Mouse (Mus musculus) limb, embryonic 12.5 days (tissue): ENCODE results near the gene Frmd8. TPM values are rescaled to one million over a fixed set of nuclear protein-coding genes. Genes with fewer than 3 reads are reported as not detected.

Experiments used
- ATAC-seq: fragments of 200-750 bp; cut with Nextera tagmentation; 2 replicates; pipeline ENCODE4 v1.8.0; 2017; ENCODE audit warnings: low read depth, moderate TSS enrichment; ENCODE audit not compliant: insufficient number of reproducible peaks, insufficient read depth, low FRiP score, low TSS enrichment
- H3K27ac ChIP-seq: fragments of 300-500 bp; sonication (generic); 2 replicates; pipeline ENCODE4 v1.5.1; 2016; ENCODE audit warnings: mild to moderate bottlenecking, moderate library complexity
- H3K27me3 ChIP-seq: fragments of 300-500 bp; sonication (generic); 2 replicates; pipeline ENCODE4 v1.6.1; 2016; ENCODE audit warnings: mild to moderate bottlenecking, moderate library complexity
- H3K36me3 ChIP-seq: fragments of 300-500 bp; sonication (generic); 2 replicates; pipeline ENCODE4 v1.6.1; 2016; ENCODE audit warnings: mild to moderate bottlenecking, moderate library complexity
- H3K4me1 ChIP-seq: fragments of 300-500 bp; sonication (generic); replicated peaks from 2 replicates; pipeline ENCODE4 v1.6.1; 2016
- H3K4me2 ChIP-seq: fragments of 300-500 bp; sonication (generic); 2 replicates; pipeline ENCODE4 v1.6.1; 2016; ENCODE audit warnings: mild to moderate bottlenecking, moderate library complexity
- H3K4me3 ChIP-seq: fragments of 300-500 bp; sonication (generic); replicated peaks from 2 replicates; pipeline ENCODE4 v1.5.1; 2016; ENCODE audit warnings: mild to moderate bottlenecking
- H3K9ac ChIP-seq: fragments of 300-500 bp; sonication (generic); replicated peaks from 2 replicates; pipeline ENCODE4 v1.6.1; 2016; ENCODE audit warnings: mild to moderate bottlenecking, moderate library complexity
- H3K9me3 ChIP-seq: fragments of 300-500 bp; sonication (generic); 2 replicates; pipeline ENCODE4 v1.6.1; 2016; ENCODE audit warnings: mild to moderate bottlenecking, moderate library complexity
- WGBS: fragments of 180-500 bp; shearing (Covaris S2); methylation state at CpG from one replicate; pipeline ENCODE4 v1.1.7; 2016; 5-methylcytosine and 5-hydroxymethylcytosine counted together
- polyA plus RNA-seq: library from polyadenylated mRNA; unstranded; fragments of >200 nt; fragmentation: Nextera tagmentation; extraction: Ambion mirVana; gene quantifications from 2 replicates; pipeline ENCODE4 v1.2.1, GENCODE M21; 2016

Frmd8 gene
- polyA plus RNA-seq, 1 experiment from 2014 or later = 41.4 TPM

GRCm38 (mm10) chr19:5836941-5837572, 38.0 kb downstream of the Frmd8 start:
- no peak overlapping the region for H3K4me3 ChIP-seq
- H3K36me3 ChIP-seq = no peaks in the 10 kb centered on the region
- WGBS = 78% methylated on average over 10 of the region's 10 CpGs
- no peaks in the 10 kb centered on the region for H3K9me3 ChIP-seq
- H3K4me1 ChIP-seq = peaks cover 9% of the 10 kb centered on the region; the same call in 1 of the 2 replicates
- H3K27me3 ChIP-seq = no peaks in the 10 kb centered on the region
- H3K9ac ChIP-seq = no peak overlapping the region
- no peak overlapping the region for H3K27ac ChIP-seq
- ATAC-seq = no peak
- H3K4me2 ChIP-seq = no peak overlapping the region

GRCm38 (mm10) chr19:5835922-5836430, 39.1 kb downstream of the Frmd8 start:
- H3K9ac ChIP-seq = 0 out of 2 replicates have a peak overlapping the region, but pooled peaks have one; percentile 0
- no peak overlapping the region for H3K4me3 ChIP-seq
- ATAC-seq = no peak
- H3K4me2 ChIP-seq = no peak overlapping the region
- H3K4me1 ChIP-seq = 0 out of 2 replicates have a peak, but pooled peaks cover 2% of the 10 kb centered on the region
- no peaks in the 10 kb centered on the region for H3K36me3 ChIP-seq
- WGBS = 68% methylated on average over 8 of the region's 8 CpGs
- H3K27me3 ChIP-seq = no peaks in the 10 kb centered on the region
- no peaks in the 10 kb centered on the region for H3K9me3 ChIP-seq
- no peak overlapping the region for H3K27ac ChIP-seq

GRCm38 (mm10) chr19:5835054-5835921, 39.8 kb downstream of the Frmd8 start:
- no peaks in the 10 kb centered on the region for H3K9me3 ChIP-seq
- no peaks in the 10 kb centered on the region for H3K4me1 ChIP-seq
- H3K4me3 ChIP-seq = no peak overlapping the region
- no peaks in the 10 kb centered on the region for H3K27me3 ChIP-seq
- ATAC-seq = no peak
- no peak overlapping the region for H3K4me2 ChIP-seq
- H3K9ac ChIP-seq = no peak overlapping the region
- H3K27ac ChIP-seq = no peak overlapping the region
- 84% methylated on average over 10 of the region's 10 CpGs for WGBS
- H3K36me3 ChIP-seq = no peaks in the 10 kb centered on the region

GRCm38 (mm10) chr19:5834260-5834925, 40.7 kb downstream of the Frmd8 start:
- no peak overlapping the region for H3K4me3 ChIP-seq
- no peaks in the 10 kb centered on the region for H3K9me3 ChIP-seq
- no peak overlapping the region for H3K4me2 ChIP-seq
- no peaks in the 10 kb centered on the region for H3K27me3 ChIP-seq
- ATAC-seq = no peak
- no peak overlapping the region for H3K27ac ChIP-seq
- H3K9ac ChIP-seq = no peak overlapping the region
- 91% methylated on average over 12 of the region's 12 CpGs for WGBS
- no peaks in the 10 kb centered on the region for H3K36me3 ChIP-seq
- H3K4me1 ChIP-seq = no peaks in the 10 kb centered on the region

GRCm38 (mm10) chr19:5833287-5834100, 41.6 kb downstream of the Frmd8 start:
- ATAC-seq = no peak
- Histone ChIP-seq H3K27ac (no peak overlapping the region), H3K27me3 (no peaks in the 10 kb centered on the region), H3K9me3 (no peaks in the 10 kb centered on the region), H3K36me3 (no peaks in the 10 kb centered on the region), H3K4me2 (no peak overlapping the region), H3K4me1 (no peaks in the 10 kb centered on the region), H3K9ac (no peak overlapping the region), H3K4me3 (no peak overlapping the region)
- 91% methylated on average over 10 of the region's 10 CpGs for WGBS

GRCm38 (mm10) chr19:5832326-5832725, 42.7 kb downstream of the Frmd8 start:
- WGBS = 68% methylated on average over 6 of the region's 6 CpGs
- no peak for ATAC-seq
- Histone ChIP-seq H3K27me3 (no peaks in the 10 kb centered on the region), H3K4me1 (no peaks in the 10 kb centered on the region), H3K4me3 (no peak overlapping the region), H3K9me3 (no peaks in the 10 kb centered on the region), H3K4me2 (no peak overlapping the region), H3K27ac (no peak overlapping the region), H3K9ac (no peak overlapping the region), H3K36me3 (no peaks in the 10 kb centered on the region)

DNA sequence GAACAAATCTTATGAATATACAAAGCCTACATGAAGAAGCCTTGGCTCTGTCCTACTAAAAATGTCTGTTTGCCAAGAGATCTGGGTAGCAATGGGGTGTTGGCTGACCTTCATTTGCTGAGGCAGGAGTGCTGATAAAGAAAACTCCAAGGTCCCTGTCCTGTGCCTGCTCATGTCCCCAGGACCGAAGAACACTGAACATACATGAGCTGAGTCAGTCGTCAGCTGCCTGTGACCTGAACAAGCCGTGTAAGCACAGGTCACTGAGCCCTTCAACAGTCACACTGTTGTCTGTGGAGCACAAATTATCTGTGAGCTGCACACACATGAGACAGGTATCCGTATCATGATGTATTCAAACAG, 43.1 kb downstream of the Frmd8 start:
- Histone ChIP-seq H3K4me3 (no peak overlapping the region), H3K9me3 (no peaks in the 10 kb centered on the region), H3K4me1 (no peaks in the 10 kb centered on the region), H3K27ac (no peak overlapping the region), H3K36me3 (no peaks in the 10 kb centered on the region), H3K27me3 (no peaks in the 10 kb centered on the region), H3K9ac (no peak overlapping the region), H3K4me2 (no peak overlapping the region)
- ATAC-seq = no peak
- 85% methylated on average over 4 of the region's 4 CpGs for WGBS

DNA sequence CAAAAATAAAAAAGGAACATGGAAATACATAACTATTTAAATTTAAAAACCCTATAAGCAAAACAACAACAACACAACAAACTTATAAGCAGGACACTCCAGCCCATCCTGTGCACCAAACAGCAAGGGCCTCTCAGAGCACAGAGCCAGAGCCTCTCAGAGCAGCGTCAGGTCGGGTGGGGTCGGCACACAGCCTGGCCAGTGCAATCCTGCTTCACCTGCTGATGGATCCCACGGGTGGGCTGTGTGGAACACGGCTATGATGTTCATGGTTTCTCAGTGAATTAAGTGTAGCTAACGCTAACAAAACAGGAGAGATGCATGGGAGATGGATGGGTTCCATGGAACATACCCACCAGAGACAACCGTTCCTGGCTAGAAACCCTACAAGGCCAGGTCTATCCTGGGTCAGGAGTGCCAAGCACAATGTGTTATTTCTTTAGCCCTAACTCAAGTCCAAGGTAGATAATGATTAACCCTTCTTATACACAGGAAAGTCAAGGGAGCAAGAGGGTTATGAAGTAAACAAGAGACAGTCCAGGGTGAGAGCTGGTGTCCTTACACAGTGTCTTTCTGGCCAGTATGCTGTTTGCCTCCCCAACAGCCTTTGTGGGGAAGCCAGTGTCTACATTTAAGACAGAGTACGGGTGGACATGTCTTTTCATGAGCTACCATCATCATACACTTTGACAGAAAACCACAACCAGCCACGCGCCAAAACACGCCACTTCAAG, 43.7 kb downstream of the Frmd8 start:
- Histone ChIP-seq H3K4me1 (no peaks in the 10 kb centered on the region), H3K36me3 (no peaks in the 10 kb centered on the region), H3K4me2 (no peak overlapping the region), H3K4me3 (no peak overlapping the region), H3K27me3 (no peaks in the 10 kb centered on the region), H3K9me3 (no peaks in the 10 kb centered on the region), H3K9ac (no peak overlapping the region), H3K27ac (no peak overlapping the region)
- no peak for ATAC-seq
- 86% methylated on average over 11 of the region's 11 CpGs for WGBS

- Histone ChIP-seq H3K4me3 (no peak overlapping the region), H3K4me2 (no peak overlapping the region), H3K4me1 (no peaks in the 10 kb centered on the region), H3K9ac (no peak overlapping the region), H3K9me3 (no peaks in the 10 kb centered on the region), H3K27ac (no peak overlapping the region), H3K36me3 (no peaks in the 10 kb centered on the region), H3K27me3 (no peaks in the 10 kb centered on the region)
- no peak for ATAC-seq
- 89% methylated on average over 7 of the region's 7 CpGs for WGBS
These were observed 44.3 kb downstream of the Frmd8 start for GRCm38 (mm10) chr19:5830776-5831175.

DNA sequence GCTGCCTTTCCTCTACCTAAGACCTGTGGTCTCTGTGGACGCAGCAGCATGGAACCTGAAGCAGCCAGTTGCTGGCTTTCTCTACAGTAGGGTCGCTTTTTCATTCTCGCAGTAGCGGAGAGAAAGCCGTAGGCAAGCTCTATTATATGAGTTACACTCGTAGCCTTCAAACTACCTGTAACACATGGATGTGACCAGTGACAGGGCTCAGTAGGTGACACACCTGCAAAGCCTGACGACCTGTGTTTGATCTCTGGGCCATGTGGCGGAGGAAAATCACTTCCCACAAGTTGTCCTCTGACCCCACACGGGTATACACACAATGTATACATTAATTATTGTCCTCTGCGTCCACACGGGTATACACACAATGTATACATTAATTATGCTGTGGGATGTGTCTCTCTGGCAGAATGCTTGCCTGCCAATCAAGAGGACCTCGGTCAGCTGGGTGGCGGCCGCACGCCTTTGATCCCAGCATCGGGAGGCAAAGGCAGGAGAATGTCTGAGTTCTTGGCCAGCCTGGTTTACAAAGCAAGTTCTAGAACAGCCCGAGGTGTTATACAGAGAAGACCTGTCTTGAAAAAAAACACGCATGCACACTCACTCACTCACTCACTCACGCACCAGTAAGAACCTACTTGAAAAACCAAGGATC, 45.0 kb downstream of the Frmd8 start:
- no peak overlapping the region for H3K27ac ChIP-seq
- no peaks in the 10 kb centered on the region for H3K27me3 ChIP-seq
- no peaks in the 10 kb centered on the region for H3K36me3 ChIP-seq
- WGBS = 82% methylated on average over 19 of the region's 19 CpGs
- no peak for ATAC-seq
- no peak overlapping the region for H3K4me3 ChIP-seq
- H3K9me3 ChIP-seq = no peaks in the 10 kb centered on the region
- H3K4me1 ChIP-seq = no peaks in the 10 kb centered on the region
- H3K9ac ChIP-seq = no peak overlapping the region
- no peak overlapping the region for H3K4me2 ChIP-seq
